Mouse (Mus musculus): ENCODE data around the gene Cycs. TPM values are rescaled to one million over a fixed set of nuclear protein-coding genes. Genes with fewer than 3 reads are reported as not detected.

Gene Cycs
- total and polyA plus RNA-seq, 3 experiments = 28.0 to 139 (median 83.0) TPM

- peak; percentile 33 for DNase-seq (ENCODE audit: low read depth, low spot score)
- Histone ChIP-seq H3K36me3 (ENCODE audit: control insufficient read depth in 1 of 2, insufficient read depth in 2 of 2, low read length in 2 of 2) (peaks cover 0 to 2% of the 10 kb centered on the region in 2 experiments; a peak in 1 of 4 replicates), H3K4me3 (ENCODE audit: control insufficient read depth in 1 of 2, insufficient read depth in 1 of 2, low read depth in 2 of 2, low read length in 2 of 2) (no peak overlapping the region), H3K27me3 (ENCODE audit: control insufficient read depth in 1 of 2, insufficient read depth in 2 of 2, low read length in 2 of 2) (no peaks in the 10 kb centered on the region), H3K79me2 (ENCODE audit: control insufficient read depth, insufficient read depth, low read length, poor library complexity) (no peaks in the 10 kb centered on the region), H3K27ac (ENCODE audit: control insufficient read depth, low read depth, low read length) (no peak overlapping the region), H3K9ac (ENCODE audit: control insufficient read depth, low read depth, low read length, poor library complexity, severe bottlenecking) (no peak overlapping the region), H3K9me3 (replicated peaks; ENCODE audit: insufficient read depth, low read length) (no peaks in the 10 kb centered on the region), H3K4me1 (ENCODE audit: control insufficient read depth in 1 of 2, insufficient read depth in 2 of 2, low read length in 2 of 2) (no peaks in the 10 kb centered on the region; a peak in 1 of 4 replicates)
- no peak for TF ChIP-seq NELFE (IDR thresholded peaks at IDR 0.05; ENCODE audit: low read depth, low read length)
- TF ChIP-seq SMC3 (IDR thresholded peaks at IDR 0.05; ENCODE audit: low read depth, low read length) = no peak
- 0 out of 2 replicates have a peak, but pooled peaks have one; percentile 21 for TF ChIP-seq TBP (IDR thresholded peaks at IDR 0.05; ENCODE audit: low read depth, low read length)
- TF ChIP-seq ETS1 (IDR thresholded peaks at IDR 0.05; ENCODE audit: low read depth, low read length) = peak; percentile 34; the same call in 1 of the 2 replicates
- TF ChIP-seq GATA1 (IDR thresholded peaks at IDR 0.05; ENCODE audit: low read depth, low read length) = peak; percentile 39; the same call in 1 of the 2 replicates
- TF ChIP-seq USF2 (IDR thresholded peaks at IDR 0.05; ENCODE audit: borderline replicate concordance in 1 of 2, insufficient read depth in 1 of 2, low read depth in 1 of 2, low read length in 2 of 2) = no peak
- no peak for TF ChIP-seq MYB (IDR thresholded peaks at IDR 0.05; ENCODE audit: low read depth, low read length)
- peak; percentile 23; the same call in 1 of the 2 replicates for TF ChIP-seq TCF12 (IDR thresholded peaks at IDR 0.05; ENCODE audit: low read depth, low read length)
- TF ChIP-seq MEF2A (IDR thresholded peaks at IDR 0.05; ENCODE audit: extremely low read depth, insufficient replicate concordance, low read depth, low read length, poor library complexity, severe bottlenecking) = no peak
These were observed 35.3 kb downstream of the Cycs start for GRCm38 (mm10) chr6:50531003-50531402.

- H3K27ac ChIP-seq (ENCODE audit: control insufficient read depth, low read depth, low read length) = no peak overlapping the region
- TF ChIP-seq TAL1 (IDR thresholded peaks at IDR 0.05; ENCODE audit: low read length) = no peak
- TF ChIP-seq POLR2A (IDR thresholded peaks at IDR 0.05; ENCODE audit: control insufficient read depth in 1 of 2, insufficient read depth in 1 of 2, low read depth in 1 of 2, low read length in 2 of 2, poor library complexity in 1 of 2) = no peak
- TF ChIP-seq MXI1 (IDR thresholded peaks at IDR 0.05; ENCODE audit: low read depth, low read length) = no peak
- no peak for TF ChIP-seq CTCF (IDR thresholded peaks at IDR 0.05 in 2 of 3, conservative IDR thresholded peaks at IDR 0.05 in 1 of 3; ENCODE audit: control insufficient read depth in 1 of 3, insufficient read depth in 1 of 3, low read depth in 2 of 3, low read length in 3 of 3, poor library complexity in 1 of 3, severe bottlenecking in 1 of 3)
- TF ChIP-seq MAZ (IDR thresholded peaks at IDR 0.05; ENCODE audit: low read depth, low read length) = no peak
- no peak for TF ChIP-seq ZNF384 (IDR thresholded peaks at IDR 0.05; ENCODE audit: low read depth, low read length)
- no peak for TF ChIP-seq POLR2AphosphoS2 (IDR thresholded peaks at IDR 0.05; ENCODE audit: low read length)
- no peak for TF ChIP-seq GABPA (IDR thresholded peaks at IDR 0.05; ENCODE audit: low read depth, low read length)
- no peak for TF ChIP-seq MEF2A (IDR thresholded peaks at IDR 0.05; ENCODE audit: extremely low read depth, insufficient replicate concordance, low read depth, low read length, poor library complexity, severe bottlenecking)
- TF ChIP-seq MYB (IDR thresholded peaks at IDR 0.05; ENCODE audit: low read depth, low read length) = no peak
- no peak for TF ChIP-seq CHD1 (IDR thresholded peaks at IDR 0.05; ENCODE audit: low read depth, low read length)
- no peak for TF ChIP-seq MYC (IDR thresholded peaks at IDR 0.05; ENCODE audit: low read depth, low read length)
- DNase-seq (ENCODE audit: low read depth, low spot score) = no peak
- no peaks in the 10 kb centered on the region; a peak in 1 of 4 replicates for H3K4me1 ChIP-seq (ENCODE audit: control insufficient read depth in 1 of 2, insufficient read depth in 2 of 2, low read length in 2 of 2)
- H3K9ac ChIP-seq (ENCODE audit: control insufficient read depth, low read depth, low read length, poor library complexity, severe bottlenecking) = no peak overlapping the region
- H3K9me3 ChIP-seq (replicated peaks; ENCODE audit: insufficient read depth, low read length) = no peaks in the 10 kb centered on the region
- H3K4me3 ChIP-seq (ENCODE audit: control insufficient read depth in 1 of 2, insufficient read depth in 1 of 2, low read depth in 2 of 2, low read length in 2 of 2) = no peak overlapping the region
- H3K36me3 ChIP-seq (ENCODE audit: control insufficient read depth in 1 of 2, insufficient read depth in 2 of 2, low read length in 2 of 2) = peaks cover 0 to 2% of the 10 kb centered on the region in 2 experiments; a peak in 1 of 4 replicates
- H3K79me2 ChIP-seq (ENCODE audit: control insufficient read depth, insufficient read depth, low read length, poor library complexity) = no peaks in the 10 kb centered on the region
- H3K27me3 ChIP-seq (ENCODE audit: control insufficient read depth in 1 of 2, insufficient read depth in 2 of 2, low read length in 2 of 2) = no peaks in the 10 kb centered on the region
These were observed 37.1 kb downstream of the Cycs start for GRCm38 (mm10) chr6:50529194-50529593.
